Mouse (Mus musculus) MEL (cell line): ENCODE data around the gene Gm10563.
"Not testable (repeated sequence)": the region's sequence is repeated elsewhere in the genome, so short reads cannot be mapped to it uniquely, and the experiment has no call there.

Experiments used
- CHD2 ChIP-seq: IDR thresholded peaks from 2 replicates; pipeline ENCODE4 v1.6.1; 2011; ENCODE audit warnings: low read length, improper control_type of control experiment
- CTCF ChIP-seq, 3 experiments: IDR thresholded peaks in 2 of 3; conservative IDR thresholded peaks in 1 of 3; 2 replicates each; pipeline ENCODE4 v1.5.1; 2011 to 2012; ENCODE audit warnings: low read length in 3 of 3, low read depth in 2 of 3, mild to moderate bottlenecking in 2 of 3, improper control_type of control experiment in 1 of 3, inconsistent platforms in 1 of 3, mixed read lengths in 1 of 3, moderate library complexity in 1 of 3; ENCODE audit not compliant: control insufficient read depth in 1 of 3, insufficient read depth in 1 of 3, poor library complexity in 1 of 3, severe bottlenecking in 1 of 3
- E2F4 ChIP-seq: IDR thresholded peaks from 2 replicates; pipeline ENCODE4 v1.6.1; 2011; ENCODE audit warnings: low read depth, low read length, improper control_type of control experiment, borderline replicate concordance
- EP300 ChIP-seq, 2 experiments: IDR thresholded peaks; 2 replicates each; pipeline ENCODE4 v1.6.1; 2011; ENCODE audit warnings: improper control_type of control experiment in 2 of 2, low read length in 2 of 2, low read depth in 1 of 2, mild to moderate bottlenecking in 1 of 2
- ETS1 ChIP-seq: IDR thresholded peaks from 2 replicates; pipeline ENCODE4 v1.6.1; 2012; ENCODE audit warnings: low read depth, mild to moderate bottlenecking, inconsistent platforms, low read length, improper control_type of control experiment, moderate library complexity
- HCFC1 ChIP-seq: IDR thresholded peaks from 2 replicates; pipeline ENCODE4 v1.6.1; 2012; ENCODE audit warnings: low read depth, mild to moderate bottlenecking, inconsistent platforms, low read length, improper control_type of control experiment, moderate library complexity
- MYC ChIP-seq: IDR thresholded peaks from 2 replicates; pipeline ENCODE4 v1.6.1; 2011; ENCODE audit warnings: low read depth, mild to moderate bottlenecking, low read length, improper control_type of control experiment, moderate library complexity
- NELFE ChIP-seq: IDR thresholded peaks from 2 replicates; pipeline ENCODE4 v1.6.1; 2011; ENCODE audit warnings: low read depth, low read length, improper control_type of control experiment
- RAD21 ChIP-seq: IDR thresholded peaks from 2 replicates; pipeline ENCODE4 v1.6.1; 2011; ENCODE audit warnings: mild to moderate bottlenecking, low read depth, low read length, improper control_type of control experiment
- RCOR1 ChIP-seq: IDR thresholded peaks from 2 replicates; pipeline ENCODE4 v1.6.1; 2012; ENCODE audit warnings: low read depth, mild to moderate bottlenecking, inconsistent platforms, low read length, improper control_type of control experiment
- SIN3A ChIP-seq: IDR thresholded peaks from 2 replicates; pipeline ENCODE4 v1.6.1; 2012; ENCODE audit warnings: low read length, improper control_type of control experiment, inconsistent platforms
- TBP ChIP-seq: IDR thresholded peaks from 2 replicates; pipeline ENCODE4 v1.8.0; 2011; ENCODE audit warnings: low read depth, low read length, improper control_type of control experiment
- USF2 ChIP-seq, 2 experiments: IDR thresholded peaks; 2 replicates each; pipeline ENCODE4 v1.6.1; 2011 to 2012; ENCODE audit warnings: improper control_type of control experiment in 2 of 2, low read length in 2 of 2, borderline replicate concordance in 1 of 2, inconsistent platforms in 1 of 2, low read depth in 1 of 2, mild to moderate bottlenecking in 1 of 2; ENCODE audit not compliant: insufficient read depth in 1 of 2
- ZNF384 ChIP-seq: IDR thresholded peaks from 2 replicates; pipeline ENCODE4 v1.6.1; 2012; ENCODE audit warnings: low read depth, mild to moderate bottlenecking, inconsistent platforms, low read length, improper control_type of control experiment

- TF ChIP-seq HCFC1, result peak; percentile 67
- peak; percentile 78 for TF ChIP-seq TBP
- TF ChIP-seq SIN3A, result peak; percentile 79
- not testable (repeated sequence) for TF ChIP-seq CTCF (IDR thresholded peaks at IDR 0.05 in 2 of 3, conservative IDR thresholded peaks at IDR 0.05 in 1 of 3; ENCODE audit: control insufficient read depth in 1 of 3, insufficient read depth in 1 of 3, low read depth in 2 of 3, low read length in 3 of 3, poor library complexity in 1 of 3, severe bottlenecking in 1 of 3); USF2 (IDR thresholded peaks at IDR 0.05; ENCODE audit: borderline replicate concordance in 1 of 2, insufficient read depth in 1 of 2, low read depth in 1 of 2, low read length in 2 of 2); E2F4; CHD2; NELFE; EP300 (IDR thresholded peaks at IDR 0.05; ENCODE audit: low read depth in 1 of 2, low read length in 2 of 2); RAD21; RCOR1
- TF ChIP-seq ETS1, result peak; percentile 73; the same call in 1 of the 2 replicates
- peak; percentile 56; the same call in 1 of the 2 replicates for TF ChIP-seq ZNF384
- TF ChIP-seq MYC, result peak; percentile 47; the same call in 1 of the 2 replicates
These were observed 38.6 kb upstream of the Gm10563 start for GRCm38 (mm10) chr4:155683670-155684277.
